Comparison of ENCODE assay signal across 8 mouse cellular contexts in genomic region chr11:98795714-98796514, GRCm38 (mm10). TPM values are rescaled to one million over a fixed set of nuclear protein-coding genes. Genes with fewer than 3 reads are reported as not detected.
A peak's percentile ranks its signal among the peaks of the same experiment; 100 is the strongest.
DNase-seq lines count a peak whose midpoint lies in the region; ATAC-seq lines count a peak whose summit lies in the region.

No protein-coding gene starts in this region.

- 0 out of 2 replicates have a peak, but pooled peaks cover 2% of the 10 kb centered on the region for H3K4me1 ChIP-seq in embryonic facial prominence, embryonic 11.5 days (ENCODE audit: control insufficient read depth, insufficient read depth, low read length)
- H3K4me1 ChIP-seq in heart, embryonic 12.5 days (replicated peaks), result peaks cover 22% of the 10 kb centered on the region
- peaks cover 44% of the 10 kb centered on the region for H3K4me1 ChIP-seq in kidney, embryonic 16.5 days (ENCODE audit: insufficient read depth, low read length)

- no peaks in the 10 kb centered on the region for H3K27me3 ChIP-seq in embryonic facial prominence, embryonic 11.5 days (ENCODE audit: control insufficient read depth, insufficient read depth, low read length)
- no peaks in the 10 kb centered on the region for H3K27me3 ChIP-seq in heart, embryonic 12.5 days (replicated peaks)
- H3K27me3 ChIP-seq in kidney, embryonic 16.5 days (ENCODE audit: insufficient read depth, low read length), result no peaks in the 10 kb centered on the region

- H3K4me2 ChIP-seq in embryonic facial prominence, embryonic 11.5 days (ENCODE audit: low read depth, low read length), result peak overlapping the region; percentile 84
- H3K4me2 ChIP-seq in heart, embryonic 12.5 days, result peak overlapping the region; percentile 91
- H3K4me2 ChIP-seq in kidney, embryonic 16.5 days (replicated peaks; ENCODE audit: low read depth, low read length), result peak overlapping the region; percentile 96

- H3K9me3 ChIP-seq in embryonic facial prominence, embryonic 11.5 days (replicated peaks; ENCODE audit: control insufficient read depth, low read length), result no peaks in the 10 kb centered on the region
- H3K9me3 ChIP-seq in heart, embryonic 12.5 days (replicated peaks), result no peaks in the 10 kb centered on the region
- no peaks in the 10 kb centered on the region for H3K9me3 ChIP-seq in kidney, embryonic 16.5 days (ENCODE audit: low read length)

- ATAC-seq in embryonic facial prominence, embryonic 11.5 days (replicated peaks; ENCODE audit: insufficient number of reproducible peaks, low FRiP score, low TSS enrichment, low read depth), result peak; percentile 45
- ATAC-seq in heart, embryonic 12.5 days (ENCODE audit: insufficient number of reproducible peaks, low FRiP score), result peak; percentile 58
- peak; percentile 41 for ATAC-seq in kidney, embryonic 16.5 days (ENCODE audit: low FRiP score, low TSS enrichment)
- ATAC-seq in megakaryocyte, adult 5-6 weeks (ENCODE audit: poor library complexity, severe bottlenecking), result peak; percentile 19; the same call in 1 of the 2 replicates

- WGBS in embryonic facial prominence, embryonic 11.5 days, result under 1% methylated on average over 65 of the region's 74 CpGs
- under 1% methylated on average over 54 of the region's 74 CpGs for WGBS in heart, embryonic 12.5 days
- WGBS in kidney, embryonic 16.5 days, result under 1% methylated on average over 45 of the region's 74 CpGs

- peaks cover 4% of the 10 kb centered on the region for H3K36me3 ChIP-seq in embryonic facial prominence, embryonic 11.5 days (replicated peaks; ENCODE audit: control insufficient read depth, insufficient read depth, low read depth, low read length)
- peaks cover 24% of the 10 kb centered on the region for H3K36me3 ChIP-seq in heart, embryonic 12.5 days
- H3K36me3 ChIP-seq in kidney, embryonic 16.5 days (ENCODE audit: insufficient read depth, low read length), result peaks cover 24% of the 10 kb centered on the region

- H3K9ac ChIP-seq in embryonic facial prominence, embryonic 11.5 days (replicated peaks; ENCODE audit: low read length), result peak overlapping the region; percentile 99
- H3K9ac ChIP-seq in heart, embryonic 12.5 days, result peak overlapping the region; percentile 99
- H3K9ac ChIP-seq in kidney, embryonic 16.5 days (replicated peaks; ENCODE audit: low read length), result peak overlapping the region; percentile 100

- peak overlapping the region; percentile 97 for H3K4me3 ChIP-seq in embryonic facial prominence, embryonic 11.5 days (ENCODE audit: low read depth, low read length)
- peak overlapping the region; percentile 91 for H3K4me3 ChIP-seq in heart, embryonic 12.5 days
- peak overlapping the region; percentile 100 for H3K4me3 ChIP-seq in kidney, embryonic 16.5 days (ENCODE audit: low read length)

- peak; percentile 57 for DNase-seq in CD4-positive helper T cell, adult 2 months (ENCODE audit: low read depth, low spot score)
- DNase-seq in NIH3T3 (ENCODE audit: low read depth), result peak; percentile 71
- DNase-seq in embryonic facial prominence, embryonic 11.5 days (ENCODE audit: low spot score), result peak; percentile 66
- DNase-seq in spleen, postnatal 36 days (ENCODE audit: low spot score in 2 of 2), result peak; percentile 56 to 60
- DNase-seq in c-Kit-positive CD71-positive TER-119-positive erythroid progenitor cells, embryonic 14.5 days (ENCODE audit: low spot score), result no peak

- peak overlapping the region; percentile 100 for H3K27ac ChIP-seq in embryonic facial prominence, embryonic 11.5 days (replicated peaks; ENCODE audit: low read depth, low read length)
- peak overlapping the region; percentile 100 for H3K27ac ChIP-seq in heart, embryonic 12.5 days (ENCODE audit: poor library complexity, severe bottlenecking)
- peak overlapping the region; percentile 100 for H3K27ac ChIP-seq in kidney, embryonic 16.5 days (ENCODE audit: low read length)

RNA-seq across cellular contexts. Expression of gene Msl1, which starts 0.6 kb away (rescaled TPM):
- polyA plus RNA-seq in embryonic facial prominence, embryonic 11.5 days (2014; fragmentation: Nextera tagmentation; extraction: Ambion mirVana), result 20.2 and 22.0 TPM in 2 replicates
- 20.3 and 21.4 TPM in 2 replicates for polyA plus RNA-seq in heart, embryonic 12.5 days (2016; fragmentation: Nextera tagmentation; extraction: Ambion mirVana)
- polyA plus RNA-seq in kidney, embryonic 16.5 days (2015; fragmentation: Nextera tagmentation; extraction: Ambion mirVana), result 23.7 and 24.2 TPM in 2 replicates
- 73.7 and 74.9 TPM in 2 replicates for total RNA-seq in megakaryocyte, adult 5-6 weeks (2015)
- 111 and 119 TPM in 2 replicates for total RNA-seq in megakaryocyte, adult 5-6 weeks (2017)

RNA-seq across cellular contexts. Expression of gene Casc3, which starts 8.8 kb away (rescaled TPM):
- polyA plus RNA-seq in embryonic facial prominence, embryonic 11.5 days (2014; fragmentation: Nextera tagmentation; extraction: Ambion mirVana), result 41.9 and 44.3 TPM in 2 replicates
- polyA plus RNA-seq in heart, embryonic 12.5 days (2016; fragmentation: Nextera tagmentation; extraction: Ambion mirVana), result 31.8 and 33.3 TPM in 2 replicates
- 36.2 and 41.0 TPM in 2 replicates for polyA plus RNA-seq in kidney, embryonic 16.5 days (2015; fragmentation: Nextera tagmentation; extraction: Ambion mirVana)
- 35.6 and 39.9 TPM in 2 replicates for total RNA-seq in megakaryocyte, adult 5-6 weeks (2015)
- 32.1 and 33.2 TPM in 2 replicates for total RNA-seq in megakaryocyte, adult 5-6 weeks (2017)

RNA-seq across cellular contexts. Expression of gene Nr1d1, which starts 20.8 kb away (rescaled TPM):
- polyA plus RNA-seq in embryonic facial prominence, embryonic 11.5 days (2014; fragmentation: Nextera tagmentation; extraction: Ambion mirVana), result 0.69 and 1.2 TPM in 2 replicates
- polyA plus RNA-seq in heart, embryonic 12.5 days (2016; fragmentation: Nextera tagmentation; extraction: Ambion mirVana), result 6.4 TPM in 2 replicates
- 2.2 and 2.4 TPM in 2 replicates for polyA plus RNA-seq in kidney, embryonic 16.5 days (2015; fragmentation: Nextera tagmentation; extraction: Ambion mirVana)
- total RNA-seq in megakaryocyte, adult 5-6 weeks (2015), result 0.11 and 0.25 TPM in 2 replicates
- total RNA-seq in megakaryocyte, adult 5-6 weeks (2017), result 0.12 and 0.37 TPM in 2 replicates

RNA-seq across cellular contexts. Expression of gene Rapgefl1, which starts 40.7 kb away (rescaled TPM):
- polyA plus RNA-seq in embryonic facial prominence, embryonic 11.5 days (2014; fragmentation: Nextera tagmentation; extraction: Ambion mirVana), result 1.1 TPM in 2 replicates
- 0.51 and 1.0 TPM in 2 replicates for polyA plus RNA-seq in heart, embryonic 12.5 days (2016; fragmentation: Nextera tagmentation; extraction: Ambion mirVana)
- polyA plus RNA-seq in kidney, embryonic 16.5 days (2015; fragmentation: Nextera tagmentation; extraction: Ambion mirVana), result 1.8 and 2.0 TPM in 2 replicates
- total RNA-seq in megakaryocyte, adult 5-6 weeks (2015), result 0.25 and 0.49 TPM in 2 replicates
- total RNA-seq in megakaryocyte, adult 5-6 weeks (2017), result 0.51 TPM in 1 of 2 replicates, not detected in the other

RNA-seq across cellular contexts. Expression of gene Thra, which starts 55.5 kb away (rescaled TPM):
- polyA plus RNA-seq in embryonic facial prominence, embryonic 11.5 days (2014; fragmentation: Nextera tagmentation; extraction: Ambion mirVana), result 19.7 and 20.3 TPM in 2 replicates
- polyA plus RNA-seq in heart, embryonic 12.5 days (2016; fragmentation: Nextera tagmentation; extraction: Ambion mirVana), result 27.0 and 29.8 TPM in 2 replicates
- 24.4 and 25.9 TPM in 2 replicates for polyA plus RNA-seq in kidney, embryonic 16.5 days (2015; fragmentation: Nextera tagmentation; extraction: Ambion mirVana)
- total RNA-seq in megakaryocyte, adult 5-6 weeks (2015), result 10.0 and 11.6 TPM in 2 replicates
- total RNA-seq in megakaryocyte, adult 5-6 weeks (2017), result 8.0 and 9.0 TPM in 2 replicates
